Mouse (Mus musculus) embryo, embryonic 11.5 days (tissue): Measurements from ENCODE around the gene Zfp704.
A peak's percentile ranks its signal among the peaks of the same experiment; 100 is the strongest.

Source experiments
- DNase-seq: peaks from one replicate; pipeline ENCODE4 v3.0.0-alpha.2; 2012; ENCODE audit warnings: low read depth, low spot score

Zfp704 gene

GRCm38 (mm10) chr3:9562649-9563328, 47.1 kb downstream of the Zfp704 start:
- DNase-seq: no peak

GRCm38 (mm10) chr3:9557778-9558560, 51.9 kb downstream of the Zfp704 start:
- no peak for DNase-seq

- DNase-seq: no peak
Measured at GRCm38 (mm10) chr3:9556137-9556536, 53.7 kb downstream of the Zfp704 start.

GRCm38 (mm10) chr3:9554916-9555315, 55.0 kb downstream of the Zfp704 start:
- DNase-seq: no peak

DNA sequence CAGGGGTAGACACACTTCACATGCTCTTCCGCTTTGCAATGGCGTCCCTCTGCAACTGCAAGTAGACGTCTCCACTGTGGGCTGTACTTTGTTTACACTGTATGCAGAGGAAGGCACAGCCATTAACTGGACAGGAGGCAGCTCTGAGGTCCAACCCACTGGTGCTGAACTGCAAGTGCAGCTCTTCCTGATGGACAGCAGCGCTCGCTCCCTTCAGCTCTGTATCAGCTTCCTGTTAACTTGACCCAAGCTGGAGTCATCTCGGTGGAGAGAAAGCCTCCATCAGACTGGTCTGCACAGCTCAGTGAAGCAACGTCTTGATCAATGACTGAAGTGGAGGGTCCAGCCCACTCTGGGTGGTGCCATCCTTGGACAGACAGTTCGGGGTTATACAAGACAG, 57.6 kb downstream of the Zfp704 start:
- no peak for DNase-seq

DNA sequence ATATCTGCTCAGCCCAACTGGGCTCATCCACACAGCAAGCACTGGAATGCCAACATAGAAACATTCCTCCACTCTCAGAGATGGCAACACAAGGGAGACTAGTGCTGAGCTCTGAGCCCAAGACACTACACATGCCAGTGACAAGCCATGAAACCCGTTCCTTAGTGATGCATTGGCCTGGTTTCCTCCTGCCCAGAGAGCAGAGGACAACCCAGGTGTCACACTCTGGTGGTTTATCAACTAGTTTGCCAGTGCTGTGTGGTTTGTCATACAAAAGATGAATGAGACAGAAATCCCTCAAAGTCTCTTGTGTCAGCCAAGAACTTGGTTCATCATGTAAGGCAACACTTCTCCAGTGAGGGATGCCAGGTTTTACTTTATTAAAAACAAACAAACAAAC, 59.0 kb downstream of the Zfp704 start:
- no peak for DNase-seq

DNA sequence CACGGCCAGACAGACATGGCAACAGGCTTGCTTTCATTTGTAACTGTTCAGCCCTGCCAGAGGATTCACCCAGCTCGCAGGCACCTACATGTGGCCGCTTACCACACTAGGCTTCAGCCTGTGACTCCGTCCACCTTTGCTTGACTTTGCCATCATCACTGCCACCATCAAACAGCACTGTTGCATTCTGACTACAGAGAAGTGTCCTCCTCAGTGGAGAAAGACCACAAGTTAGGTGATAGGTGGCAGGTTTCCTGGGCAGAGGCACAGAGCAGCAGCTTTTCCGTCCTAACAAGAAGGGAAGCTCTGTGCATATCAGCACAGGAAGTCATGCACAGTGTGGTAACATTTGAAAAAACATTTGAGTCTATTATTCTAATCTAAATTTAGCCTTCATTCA, 60.1 kb downstream of the Zfp704 start:
- DNase-seq: no peak

GRCm38 (mm10) chr3:9548188-9548587, 61.7 kb downstream of the Zfp704 start:
- no peak for DNase-seq

GRCm38 (mm10) chr3:9546882-9547620, 62.8 kb downstream of the Zfp704 start:
- no peak for DNase-seq

GRCm38 (mm10) chr3:9544421-9544820, 65.5 kb downstream of the Zfp704 start:
- no peak for DNase-seq

DNA sequence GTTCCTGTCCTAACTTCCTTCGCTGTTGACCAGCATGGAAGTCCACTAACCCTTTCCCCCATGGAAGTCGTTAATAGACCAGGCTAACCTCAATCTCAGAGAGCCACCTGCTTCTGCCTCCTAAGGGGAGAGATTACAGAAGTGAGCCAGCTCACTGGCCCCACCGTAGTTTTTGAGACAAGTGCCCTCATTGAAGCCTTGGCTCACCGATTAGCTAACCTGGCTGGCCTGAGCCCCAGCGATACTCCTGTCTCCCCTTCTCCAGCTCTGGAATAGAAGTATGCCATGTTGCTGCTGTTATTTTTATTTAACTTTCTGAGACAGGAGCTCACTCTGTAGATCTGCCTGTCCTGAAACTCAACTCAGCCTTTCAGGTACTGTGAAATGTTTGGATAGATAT, 66.0 kb downstream of the Zfp704 start:
- no peak for DNase-seq

DNA sequence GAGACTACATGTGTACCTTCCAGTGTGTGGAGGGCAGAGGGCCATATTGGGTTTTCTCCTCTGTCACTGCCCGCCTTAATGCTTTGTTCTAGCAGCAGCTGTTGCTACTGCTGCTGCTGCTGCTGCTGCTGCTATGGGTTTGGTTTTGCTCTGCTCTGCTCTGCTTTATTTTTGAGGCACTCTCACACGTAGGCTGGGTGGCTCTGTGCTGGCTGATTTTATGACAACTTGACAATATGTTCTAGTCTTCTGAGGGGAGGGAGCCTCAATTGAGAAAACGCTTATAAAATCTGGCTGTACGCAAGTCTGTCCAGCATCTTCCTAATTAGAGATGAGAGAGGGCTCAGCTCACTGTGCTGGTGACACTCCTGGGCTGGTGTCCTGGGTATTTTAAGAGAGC, 66.4 kb downstream of the Zfp704 start:
- DNase-seq: no peak

DNA sequence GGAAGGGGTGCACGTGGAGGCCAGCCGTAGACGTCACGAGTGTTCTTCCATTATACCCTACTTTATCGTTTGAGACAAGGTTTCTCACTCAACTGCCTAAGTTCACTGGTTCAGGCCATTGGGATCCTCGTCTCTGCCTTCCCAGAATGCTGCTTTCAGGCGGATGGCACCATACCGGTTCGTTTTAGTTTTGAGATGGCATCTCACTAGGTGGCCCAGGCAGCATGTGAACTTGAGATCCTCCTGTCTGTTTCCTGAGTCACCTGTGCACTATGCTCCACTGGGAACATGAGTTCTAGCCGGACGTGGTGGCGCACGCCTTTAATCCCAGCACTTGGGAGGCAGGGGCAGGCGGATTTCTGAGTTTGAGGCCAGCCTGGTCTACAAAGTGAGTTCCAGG, 68.3 kb downstream of the Zfp704 start:
- DNase-seq: no peak

GRCm38 (mm10) chr3:9538510-9538909, 71.4 kb downstream of the Zfp704 start:
- no peak for DNase-seq

DNA sequence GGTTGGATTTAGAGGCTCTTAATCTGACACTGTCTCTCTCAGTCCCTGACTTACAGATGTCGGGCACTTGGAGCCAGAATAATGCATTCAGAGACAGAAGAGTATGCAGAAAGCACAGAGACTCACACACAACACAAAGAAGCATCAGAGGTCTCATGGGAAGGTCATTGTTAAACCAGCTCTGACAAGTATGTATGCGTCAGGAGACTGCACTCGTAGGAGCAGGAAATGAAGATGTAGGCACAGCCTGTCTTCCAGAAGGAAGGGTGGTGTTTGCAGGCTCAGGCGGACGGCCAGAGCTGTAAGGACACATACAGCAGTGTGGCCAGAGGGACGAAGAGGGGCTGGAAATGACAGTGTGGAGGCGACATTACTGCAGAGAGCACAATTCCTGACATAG, 72.0 kb downstream of the Zfp704 start:
- DNase-seq: no peak

GRCm38 (mm10) chr3:9530097-9530780, 79.6 kb downstream of the Zfp704 start:
- no peak for DNase-seq

DNA sequence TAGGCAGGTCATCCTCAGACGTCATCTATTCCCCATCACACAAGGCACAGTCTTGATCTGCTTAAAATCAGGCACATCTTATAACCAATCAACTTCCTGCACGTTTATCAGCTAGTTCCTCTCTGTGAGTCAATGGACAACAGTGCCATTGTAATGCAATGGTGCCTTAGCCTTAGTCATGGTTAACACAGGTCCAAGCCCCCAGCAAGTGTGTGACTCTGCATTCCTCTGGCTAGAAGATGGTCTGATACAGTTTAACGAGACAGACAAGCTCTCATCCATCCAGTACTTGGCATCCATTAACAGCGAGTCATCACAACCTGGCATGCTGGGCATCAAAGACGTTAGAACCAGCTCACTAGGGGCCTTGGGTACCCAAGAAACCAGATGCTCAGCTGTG, 85.5 kb downstream of the Zfp704 start:
- no peak for DNase-seq

DNA sequence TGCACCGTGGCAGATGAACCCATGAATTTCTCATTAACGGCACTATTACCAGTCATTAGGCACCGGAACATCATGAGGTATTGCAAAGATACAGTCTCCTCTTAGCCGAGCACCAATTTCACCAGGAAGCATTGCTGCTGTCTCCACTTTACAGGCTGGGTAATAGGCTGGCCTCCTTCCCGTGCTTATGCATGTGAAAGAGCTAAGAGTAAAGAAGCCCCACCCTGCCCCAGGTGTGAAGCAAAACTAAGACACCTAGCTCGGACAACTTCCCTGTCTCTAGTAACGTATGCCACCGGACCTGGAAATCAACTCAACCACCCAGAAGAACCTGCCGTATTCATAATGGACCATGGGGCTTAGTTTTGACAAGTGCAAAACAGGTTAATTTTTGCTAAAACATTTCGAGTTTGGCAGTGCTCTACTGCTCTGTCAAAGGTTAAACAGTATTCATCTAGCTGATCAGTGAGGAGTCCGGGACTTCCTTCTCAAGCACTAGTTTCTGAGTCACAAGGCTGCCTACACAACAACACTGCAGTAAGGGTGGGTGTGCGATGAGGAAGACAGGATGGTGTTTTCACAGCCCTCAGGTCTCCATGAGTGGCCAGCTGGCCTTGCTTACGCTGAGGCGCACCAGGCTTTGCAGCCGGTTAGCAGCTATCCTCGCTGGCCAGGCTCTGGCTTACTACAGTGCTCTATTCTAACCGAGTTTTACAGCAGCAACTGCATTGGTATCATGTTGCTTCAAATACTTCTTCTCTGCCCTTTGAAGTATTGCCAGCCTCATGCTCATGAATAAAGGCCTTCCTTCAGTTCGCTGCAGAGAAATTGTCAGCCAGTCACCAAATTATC, 86.6 kb downstream of the Zfp704 start:
- no peak for DNase-seq

DNA sequence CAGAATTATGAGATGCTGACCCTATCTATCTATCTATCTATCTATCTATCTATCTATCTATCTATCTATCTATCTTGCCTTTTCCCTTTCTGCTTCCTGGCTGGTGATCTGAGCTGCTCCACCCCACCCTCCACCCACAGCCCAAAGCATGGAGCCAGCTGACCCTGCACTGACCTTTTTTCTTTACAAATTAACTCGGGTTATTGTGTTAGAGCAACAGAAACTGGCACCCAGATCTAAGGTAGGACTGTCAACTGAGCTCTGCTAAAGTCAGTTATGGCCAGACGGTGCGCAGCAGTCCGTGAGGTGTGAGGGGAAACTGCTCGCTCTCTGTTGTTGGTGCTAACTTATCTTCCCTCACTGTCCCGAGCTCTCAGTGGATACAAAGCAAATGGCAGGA, 87.9 kb downstream of the Zfp704 start:
- no peak for DNase-seq

DNA sequence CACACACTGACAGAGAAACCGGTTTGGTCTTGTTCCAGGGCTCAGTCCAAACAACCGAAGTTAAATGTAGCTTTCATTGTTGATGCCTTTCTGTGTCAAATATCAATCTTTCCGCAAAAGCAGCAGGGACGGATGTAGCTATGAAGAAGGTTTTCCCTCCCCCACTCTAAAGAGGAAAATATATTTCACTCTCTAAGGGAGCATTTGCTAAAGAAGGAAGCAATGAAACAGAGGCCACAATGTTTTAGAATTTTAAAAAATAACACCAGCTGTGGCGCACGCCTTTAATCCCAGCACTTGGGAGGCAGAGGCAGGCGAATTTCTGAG, 89.2 kb downstream of the Zfp704 start:
- no peak for DNase-seq

GRCm38 (mm10) chr3:9520051-9520727, 89.7 kb downstream of the Zfp704 start:
- peak; percentile 45 for DNase-seq
